Mouse (Mus musculus) left cerebral cortex, postnatal 4 days (tissue): ENCODE measurements at regions not wholly inside any gene's neighbourhood (a gene's known extent, or its start where the extent isn't known, plus 50 kb on each side); places are given as distances from the start of the nearest gene placed in this dataset.

ENCODE experiments used
- DNase-seq: peaks from one replicate; pipeline ENCODE4 v3.0.0-alpha.2; 2022
- intact Hi-C: fragments of 180-260 bp; cut with DNase I; formaldehyde crosslinking; loops from one replicate; pipeline ENCODE4 v1.15.1; 2025

DNA sequence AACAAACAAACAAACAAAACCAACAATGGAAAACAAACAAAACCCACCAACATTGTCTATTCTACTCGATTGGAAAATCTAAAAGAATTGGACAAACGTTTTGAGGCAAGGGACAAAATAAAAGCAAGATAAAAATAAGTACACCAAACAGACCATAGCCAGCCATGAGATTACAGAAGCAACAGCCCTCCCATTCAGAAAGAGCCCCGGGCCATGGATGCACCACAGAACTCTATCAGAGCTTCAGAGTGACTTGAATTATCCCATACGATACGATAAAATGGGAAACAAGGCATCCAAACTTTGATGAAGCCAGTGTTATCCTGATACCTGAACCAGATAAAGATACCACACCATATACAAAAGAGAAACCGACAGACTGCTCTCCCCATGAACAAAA lies 68.7 kb downstream of the Npepl1 start:
- no peak for DNase-seq
- intact Hi-C loops: no loop called here

DNA sequence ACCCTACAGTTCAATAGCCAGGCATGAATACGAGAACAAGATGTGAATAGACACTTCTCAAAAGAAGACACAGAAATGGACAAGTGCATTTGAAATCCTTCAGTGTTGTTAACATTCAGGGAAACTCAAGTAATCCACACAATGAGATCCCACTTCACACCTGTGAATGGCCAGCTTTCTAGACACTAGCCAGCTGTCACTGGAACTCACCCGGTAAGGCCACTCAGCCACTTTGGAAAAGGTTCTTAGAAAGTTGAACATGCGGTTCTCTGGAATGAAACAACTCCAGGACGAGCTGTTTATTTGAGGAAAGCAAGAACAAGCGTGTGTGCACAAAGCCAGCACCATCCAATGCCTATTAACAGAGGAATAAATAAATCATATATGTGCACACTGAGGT lies 74.6 kb downstream of the Npepl1 start:
- intact Hi-C loops: no loop called here
- DNase-seq: no peak

DNA sequence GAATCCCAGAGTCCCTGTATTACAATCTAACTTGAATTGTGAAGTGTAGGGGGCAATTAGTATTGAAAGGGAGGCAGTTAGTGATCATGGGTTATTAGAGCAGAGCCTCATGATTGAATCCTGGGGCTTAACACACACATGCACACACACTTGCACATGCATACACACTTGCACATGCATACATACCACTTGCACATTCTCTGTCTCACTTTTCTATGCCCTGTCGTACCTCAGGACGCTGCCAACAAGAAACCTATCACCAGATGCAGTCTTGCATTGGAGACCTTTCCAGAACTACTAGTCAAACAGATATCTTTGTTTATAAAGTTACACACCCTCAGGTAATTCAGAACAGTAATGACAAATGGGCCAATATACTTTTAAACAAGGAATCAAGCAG lies 80.9 kb downstream of the Npepl1 start:
- intact Hi-C loops: no loop called here
- no peak for DNase-seq

DNA sequence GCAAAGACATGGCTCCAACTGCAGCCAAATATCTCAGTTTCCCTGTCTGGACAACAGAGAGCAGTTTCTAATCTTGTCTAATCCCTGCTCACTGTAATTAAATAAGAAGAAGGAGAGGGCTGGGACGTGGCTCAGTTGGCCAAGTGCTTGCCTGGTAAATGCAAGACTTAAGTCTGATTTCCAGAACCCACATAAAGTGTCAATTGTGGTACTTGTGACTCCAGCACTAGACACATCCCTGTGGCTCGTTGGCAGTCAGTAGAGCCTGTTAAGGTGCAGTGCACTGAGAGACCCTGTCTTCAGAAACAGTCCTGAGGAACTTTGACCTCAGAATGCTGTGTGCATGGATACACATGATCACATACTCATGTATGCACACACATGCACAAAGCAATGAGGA lies 81.4 kb downstream of the Npepl1 start:
- no peak for DNase-seq
- intact Hi-C loops: no loop called here

DNA sequence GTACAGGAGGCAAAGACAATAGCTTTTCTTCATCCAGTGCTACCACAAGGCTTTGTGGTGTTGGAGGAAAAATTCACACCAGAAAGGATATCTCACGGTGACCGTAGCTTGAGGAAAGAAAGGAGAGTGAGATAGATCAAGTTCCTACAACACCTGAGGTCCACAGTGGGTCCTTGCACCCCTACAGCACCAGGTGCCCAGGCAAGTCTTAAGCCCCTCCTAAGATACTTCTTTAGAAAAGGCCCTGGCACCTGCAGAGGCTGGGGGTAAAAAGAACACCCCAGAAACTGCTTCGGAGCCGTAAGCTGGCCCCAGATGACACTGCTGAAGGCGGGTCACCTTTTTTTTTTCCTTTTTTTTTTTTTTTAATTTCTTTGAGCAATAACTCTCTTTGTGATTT lies 81.9 kb downstream of the Npepl1 start:
- intact Hi-C loops: no loop called here
- DNase-seq: no peak

DNA sequence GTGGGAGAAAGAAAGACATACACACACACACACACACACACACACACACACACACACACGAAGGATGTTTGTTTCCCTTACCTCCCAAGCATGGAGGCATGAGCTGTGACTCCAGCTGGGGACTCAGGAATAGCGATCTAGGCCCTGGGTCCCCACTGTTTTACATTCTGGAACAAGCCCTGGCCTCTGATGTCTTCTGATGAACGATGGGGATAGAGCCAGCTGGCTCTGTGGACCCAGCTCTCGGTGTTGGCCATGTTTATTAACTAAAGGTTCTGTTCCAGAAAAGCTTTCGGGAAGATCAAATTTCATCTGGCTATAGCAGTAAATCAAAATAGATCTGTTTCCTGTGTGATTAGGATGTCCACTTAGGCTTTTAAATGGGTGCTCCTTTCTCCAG lies 83.4 kb downstream of the Npepl1 start:
- intact Hi-C loops: no loop called here
- DNase-seq: no peak

DNA sequence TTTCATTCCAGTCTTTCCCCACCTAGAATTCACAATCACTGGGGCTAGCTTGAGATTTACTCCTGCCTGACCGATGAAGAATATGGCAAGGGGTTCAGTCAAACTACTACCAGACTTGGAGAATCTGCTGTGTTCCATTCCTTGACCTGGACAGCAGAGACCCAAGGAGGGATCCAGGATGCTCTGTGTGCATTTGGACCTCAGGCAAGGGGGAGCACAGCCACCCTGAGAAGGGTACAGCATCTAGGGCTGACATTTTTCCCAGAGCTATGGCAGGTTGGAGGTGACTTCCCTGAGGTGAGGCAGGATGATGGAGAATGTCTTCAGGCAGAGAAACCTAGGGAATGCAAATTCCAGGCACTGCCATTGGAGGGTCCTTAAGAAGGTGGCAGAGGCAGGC lies 85.5 kb downstream of the Npepl1 start:
- no peak for DNase-seq
- intact Hi-C loops: no loop called here

DNA sequence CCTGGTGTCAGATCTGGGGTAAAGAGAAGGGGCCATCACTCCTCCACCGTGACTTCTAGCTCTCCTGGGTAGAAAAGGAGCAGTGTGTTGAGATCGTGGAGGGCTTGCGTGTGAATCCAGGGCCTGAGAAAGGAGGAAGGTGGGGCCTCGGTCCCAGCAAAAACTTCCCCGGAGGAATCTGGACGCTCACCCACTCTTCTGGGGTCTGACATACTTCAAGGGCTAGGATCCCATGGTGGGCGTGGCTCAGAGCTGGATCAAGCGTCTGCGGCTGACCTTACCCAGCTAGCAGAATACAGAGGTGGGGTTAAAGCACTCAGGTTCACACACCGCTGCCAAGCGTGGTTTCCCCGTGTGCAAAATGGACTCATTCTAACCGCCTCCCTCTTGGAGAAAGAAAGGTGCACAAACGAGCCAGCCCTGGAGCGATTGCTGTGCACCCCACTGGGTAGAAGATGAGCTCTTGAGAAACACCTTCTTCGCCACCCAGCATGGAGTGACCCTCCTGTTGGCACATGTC lies 86.6 kb downstream of the Npepl1 start:
- intact Hi-C loops: no loop called here
- no peak for DNase-seq

DNA sequence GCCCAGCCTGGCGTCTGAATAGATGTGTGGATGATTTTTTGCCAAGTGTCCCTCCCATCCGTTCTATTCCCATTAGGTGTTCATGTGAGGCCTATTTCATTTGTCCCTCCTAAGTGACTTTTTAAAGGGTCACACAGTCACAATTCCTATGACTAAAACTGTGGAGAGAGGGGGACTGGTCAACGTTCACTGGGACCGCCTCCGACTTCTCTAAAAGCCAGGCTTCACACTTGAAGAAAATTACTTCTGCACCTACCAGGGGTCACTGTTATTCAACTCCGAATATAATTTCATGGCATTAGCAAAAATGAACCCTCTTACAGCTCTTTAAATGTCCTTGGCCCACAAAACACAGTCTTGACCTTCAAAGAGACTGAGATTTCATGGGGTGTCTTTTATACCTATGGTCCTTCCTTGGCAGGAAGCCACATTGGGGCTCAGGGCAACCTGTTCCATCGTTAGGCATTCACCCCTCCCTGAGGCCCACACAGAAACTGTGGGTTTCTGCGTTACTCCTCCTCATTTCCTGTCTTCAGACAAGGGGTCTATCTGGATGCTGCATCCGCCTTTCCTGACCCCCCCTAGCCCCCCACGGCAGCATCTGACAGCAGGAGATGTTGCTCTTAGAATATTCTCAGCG lies 86.7 kb upstream of the Gnas start:
- DNase-seq: no peak
- intact Hi-C loops: no loop called here

DNA sequence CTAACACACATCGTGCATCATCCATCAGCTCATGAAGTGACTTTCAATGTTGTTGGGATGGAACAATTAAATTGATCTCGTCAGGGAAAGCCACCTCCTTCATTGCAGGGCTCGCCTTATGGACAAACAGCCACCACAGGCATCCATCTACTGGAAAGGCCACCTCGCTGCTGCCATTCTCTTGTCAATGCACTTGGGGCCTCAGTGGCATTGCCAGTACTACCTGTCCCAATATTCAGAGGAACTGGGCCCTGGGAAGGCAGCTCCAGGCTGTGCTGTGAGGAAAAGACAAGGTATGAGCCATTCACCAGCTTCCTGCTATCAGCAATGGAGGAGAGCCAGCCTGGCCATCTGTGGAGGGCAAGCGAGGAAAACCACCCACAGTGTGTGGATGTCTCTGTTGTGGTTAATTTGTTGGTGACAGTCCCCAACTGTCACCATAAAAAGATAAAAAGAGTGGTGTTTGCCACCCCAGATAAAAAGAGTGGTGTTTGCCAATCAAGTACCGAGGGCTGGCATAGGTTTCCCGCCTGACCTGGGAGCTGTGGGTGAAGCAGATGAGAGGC lies 85.6 kb upstream of the Gnas start:
- DNase-seq: peak; percentile 18
- intact Hi-C loops: no loop called here

DNA sequence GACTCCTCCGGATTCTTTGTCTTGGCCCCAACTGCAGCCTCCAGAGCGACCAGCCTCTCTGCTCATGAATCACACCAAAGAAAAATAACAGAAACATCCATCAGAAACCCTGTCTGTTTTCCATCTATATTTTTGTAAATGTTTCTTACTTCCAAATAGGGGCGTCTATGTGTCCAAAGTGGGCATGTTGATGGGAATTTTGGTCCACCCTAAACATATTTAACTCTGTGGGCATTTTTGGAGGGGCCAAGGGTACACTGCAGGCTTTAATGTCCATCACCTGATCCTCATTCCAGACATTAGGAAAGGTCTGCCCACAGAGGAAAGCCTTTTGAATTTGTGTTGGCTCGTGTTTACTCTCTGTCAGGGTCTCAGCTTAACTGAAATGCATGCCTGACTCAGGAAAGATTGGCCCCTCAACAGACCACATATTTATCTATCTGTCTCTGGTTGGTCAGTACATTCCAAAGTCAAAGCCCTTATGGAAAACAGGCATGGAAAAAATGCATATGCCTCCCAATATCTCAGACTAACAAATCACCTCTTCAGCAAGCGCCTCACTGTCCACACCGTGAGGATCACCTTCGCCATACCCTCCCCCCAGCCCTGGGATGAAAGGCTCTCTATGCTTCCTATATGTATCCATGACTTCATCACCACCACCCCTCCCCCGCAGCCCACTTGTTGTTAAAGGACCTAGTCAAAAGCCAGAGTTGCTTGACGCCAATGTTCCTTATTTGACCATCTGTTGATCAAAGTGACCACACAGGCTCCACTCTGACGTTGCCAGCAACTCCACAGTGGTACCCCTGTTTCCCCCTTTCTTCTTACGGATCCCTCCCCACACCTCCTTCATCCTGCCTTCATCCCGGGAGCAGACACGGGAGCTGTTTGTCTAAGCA lies 83.9 kb upstream of the Gnas start:
- intact Hi-C loops: no loop called here
- DNase-seq: no peak

DNA sequence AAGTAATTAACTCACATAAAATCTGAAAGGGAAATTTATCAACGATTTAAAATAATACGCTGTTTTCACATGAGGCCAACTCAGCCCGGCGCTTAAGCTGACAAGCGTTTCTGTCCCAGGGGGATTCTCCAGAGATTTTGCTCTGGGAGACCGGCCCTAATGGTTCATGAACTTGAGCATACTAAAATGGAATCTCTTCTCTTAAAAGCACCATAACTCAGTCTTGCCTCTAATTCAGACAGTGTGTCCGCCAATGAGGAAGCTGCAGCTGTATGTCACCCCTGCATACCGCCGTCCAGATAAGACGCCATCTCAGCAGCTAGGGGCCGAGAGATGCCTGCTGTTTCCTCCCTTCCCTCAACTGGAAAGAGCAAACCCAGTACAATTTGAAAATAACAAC lies 80.7 kb upstream of the Gnas start:
- no peak for DNase-seq
- intact Hi-C loops: no loop called here

DNA sequence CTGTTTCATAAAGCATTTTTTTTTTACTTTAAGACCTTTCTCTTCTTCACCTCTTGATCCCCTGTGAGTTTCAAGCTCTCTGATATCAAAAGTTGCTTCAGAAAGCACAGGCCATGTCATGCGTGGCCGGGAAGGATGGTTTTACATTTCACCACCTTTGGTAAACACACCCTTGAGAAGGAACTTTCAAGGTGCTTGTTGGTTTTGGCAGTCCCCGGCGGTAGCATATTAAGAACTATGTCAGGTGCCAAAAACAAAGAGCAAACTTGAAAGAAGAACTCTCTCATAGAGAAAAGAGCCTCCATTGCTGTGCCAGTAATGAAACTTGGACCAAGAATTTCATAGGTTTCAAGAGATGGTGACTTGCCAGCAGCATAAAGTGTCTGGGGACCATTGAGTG lies 72.4 kb upstream of the Gnas start:
- DNase-seq: no peak
- intact Hi-C loops: no loop called here

DNA sequence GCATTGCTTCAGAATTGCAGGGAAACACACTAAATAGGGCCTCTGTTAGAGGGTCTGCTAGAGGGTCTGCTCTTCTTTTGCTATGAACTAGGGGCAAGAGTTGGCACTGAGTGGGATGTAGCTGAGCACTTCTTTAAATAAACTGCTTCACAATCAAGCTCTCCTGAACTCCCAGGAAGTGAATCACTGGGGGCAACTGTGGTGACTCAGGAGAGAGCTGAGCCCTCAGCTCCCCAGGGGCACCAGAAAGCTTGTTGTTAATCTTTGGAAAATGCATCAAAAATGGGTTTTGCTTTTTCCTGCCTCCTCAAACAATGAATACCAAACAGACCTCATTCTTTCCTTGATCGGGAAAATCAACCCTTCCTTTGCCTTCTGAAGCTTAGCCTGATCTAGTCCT lies 57.5 kb upstream of the Gnas start:
- intact Hi-C loops: no loop called here
- no peak for DNase-seq
